Comparison of ENCODE assay signal across 15 mouse cellular contexts in the genomic region with DNA sequence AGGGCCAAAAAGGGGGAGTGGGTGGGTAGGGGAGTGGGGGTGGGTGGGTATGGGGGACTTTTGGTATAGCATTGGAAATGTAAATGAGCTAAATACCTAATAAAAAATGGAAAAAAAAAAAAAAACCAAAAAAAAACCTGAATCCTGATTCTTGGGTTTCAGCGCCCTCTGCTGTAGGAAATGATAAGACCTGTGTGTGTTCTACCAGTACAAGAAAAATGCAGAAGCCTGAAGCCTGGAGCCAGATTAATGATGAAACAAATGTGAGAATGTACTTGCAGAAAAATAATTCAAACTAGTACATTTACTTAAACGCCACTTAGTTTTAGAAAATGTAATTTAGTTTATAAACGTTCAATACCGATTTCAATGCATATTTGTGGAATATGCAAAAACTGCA. TPM values are rescaled to one million over a fixed set of nuclear protein-coding genes. Genes with fewer than 3 reads are reported as not detected.
DNase-seq lines count a peak whose midpoint lies in the region; ATAC-seq and TF ChIP-seq lines count a peak whose summit lies in the region.
"Not testable (repeated sequence)": the region's sequence is repeated elsewhere in the genome, so short reads cannot be mapped to it uniquely, and the experiment has no call there.
"Had no signal": no experiment of that assay in that cellular context is flagged by ENCODE, and none has a peak within 500 bp of the region (broad histone marks: within the 10 kb centered on the region; RNA-seq: fewer than 3 reads in every experiment).

No protein-coding gene starts in this region.

- peak in 1 of 2 experiments; percentile 68; a peak in 3 of 4 replicates for TF ChIP-seq CTCF in CH12.LX (conservative IDR thresholded peaks at IDR 0.05 in 1 of 2, IDR thresholded peaks at IDR 0.05 in 1 of 2; ENCODE audit: low read depth in 2 of 2, low read length in 2 of 2)
- peak; percentile 57 for TF ChIP-seq CTCF in kidney, postnatal 0 days (IDR thresholded peaks at IDR 0.05; ENCODE audit: low read depth)

- not testable (repeated sequence) for H3K9ac ChIP-seq in CH12.LX (ENCODE audit: insufficient read depth, low read depth); kidney, postnatal 0 days (ENCODE audit: low read depth, low read length)

- peak; percentile 53 for DNase-seq in CH12.LX (ENCODE audit: extremely low read depth)
- DNase-seq in adipocyte (ENCODE audit: low spot score), result peak; percentile 83
- peak; percentile 5 to 56 for DNase-seq in cerebellum, postnatal 25 days
- DNase-seq in kidney, postnatal 0 days (ENCODE audit: low spot score), result peak; percentile 57
- peak; percentile 29 to 46 for DNase-seq in left cerebral cortex, postnatal 10 days (ENCODE audit: extremely low spot score in 1 of 2, low spot score in 2 of 2)
- DNase-seq in right cerebral cortex, postnatal 14 days, result peak; percentile 62

- not testable (repeated sequence) for TF ChIP-seq POLR2A in CH12.LX (IDR thresholded peaks at IDR 0.05; ENCODE audit: low read depth, low read length)

- intact Hi-C loops in left cerebral cortex, postnatal 10 days (cut with DNase I), result loop anchor here (5.0 kb wide), 2 partner anchors 167 to 222 kb away; no protein-coding TSS in a partner anchor

- not testable (repeated sequence) for H3K27me3 ChIP-seq in CH12.LX (replicated peaks); kidney, postnatal 0 days (ENCODE audit: insufficient read depth, low read length)

- TF ChIP-seq RAD21 in CH12.LX (IDR thresholded peaks at IDR 0.05; ENCODE audit: low read depth, low read length), result peak; percentile 52

- not testable (repeated sequence) for H3K27ac ChIP-seq in CH12.LX (ENCODE audit: insufficient read depth, low read depth); kidney, postnatal 0 days

- dilution Hi-C loops in CH12.LX (cut with MboI; ENCODE audit: extremely low pct_ligation_motif_present, extremely low pct_unique_long_range_greater_than_20kb, low sequenced_read_pairs), result not testable (repeated sequence)

- in situ Hi-C loops in CH12.LX (cut with MboI; ENCODE audit: low pct_ligation_motif_present, low pct_unique_long_range_greater_than_20kb, low sequenced_read_pairs), result loop anchor here (25.0 kb wide), 1 partner anchor 162 kb away; no protein-coding TSS in a partner anchor

- H3K36me3 ChIP-seq in CH12.LX (replicated peaks in 1 of 2; ENCODE audit: control insufficient read depth in 1 of 2, insufficient read depth in 1 of 2, low read length in 1 of 2); kidney, postnatal 0 days (ENCODE audit: insufficient read depth, low read length): not testable (repeated sequence)

- not testable (repeated sequence) for H3K4me2 ChIP-seq in CH12.LX (ENCODE audit: insufficient read depth, low read depth, poor library complexity, severe bottlenecking); kidney, postnatal 0 days (ENCODE audit: low read length)

- not testable (repeated sequence) for H3K9me3 ChIP-seq in CH12.LX (replicated peaks; ENCODE audit: low read length); kidney, postnatal 0 days (replicated peaks; ENCODE audit: low read length)

- WGBS in kidney, postnatal 0 days, result 33% methylated on average over 4 of the region's 4 CpGs

- peak; percentile 73; the same call in 1 of the 2 replicates for ATAC-seq in frontal cortex, adult (ENCODE audit: low TSS enrichment)
- ATAC-seq in kidney, postnatal 0 days (replicated peaks; ENCODE audit: low FRiP score, low read depth), result not testable (repeated sequence)
- 0 out of 2 replicates have a peak, but pooled peaks have one; percentile 52 for ATAC-seq in megakaryocyte progenitor cell, adult 5-6 weeks (replicated peaks; ENCODE audit: poor library complexity)

- TF ChIP-seq EP300 in CH12.LX (IDR thresholded peaks at IDR 0.05; ENCODE audit: low read length), result not testable (repeated sequence)

- H3K4me3 ChIP-seq in CH12.LX (replicated peaks in 1 of 3; ENCODE audit: low read depth in 2 of 3, low read length in 2 of 3, poor library complexity in 1 of 3); kidney, postnatal 0 days (replicated peaks; ENCODE audit: low read depth, low read length): not testable (repeated sequence)

- not testable (repeated sequence) for H3K4me1 ChIP-seq in CH12.LX (ENCODE audit: control insufficient read depth in 1 of 2, insufficient read depth in 2 of 2); kidney, postnatal 0 days (replicated peaks; ENCODE audit: insufficient read depth, low read length)

- not testable (repeated sequence) for H3K79me2 ChIP-seq in CH12.LX (replicated peaks; ENCODE audit: control insufficient read depth, extremely low read depth, insufficient read depth, poor library complexity, severe bottlenecking)

TF ChIP-seq in CH12.LX, 34 proteins besides CTCF, POLR2A, EP300 and RAD21:
- TF ChIP-seq ZNF384 (IDR thresholded peaks at IDR 0.05; ENCODE audit: low read depth, low read length) (peak; percentile 92), SMC3 (IDR thresholded peaks at IDR 0.05; ENCODE audit: low read depth, low read length) (peak; percentile 64)

RNA-seq across cellular contexts. Expression of gene Tmprss11f, which starts 17.0 kb away (rescaled TPM):
- total RNA-seq in CH12.LX (2012; rRNA removed), result not detected in 2 replicates
- total RNA-seq in CH12.LX (2014; rRNA removed), result not detected in 2 replicates
- not detected in 2 replicates for polyA plus RNA-seq in CH12.LX (2012; ENCODE audit: insufficient read length, low read depth)
- 0.03 TPM in 1 of 2 replicates, not detected in the other for polyA plus RNA-seq in kidney, postnatal 0 days (2015; fragmentation: Nextera tagmentation; extraction: Ambion mirVana)
- total RNA-seq in left cerebral cortex, postnatal 10 days (2021), result not detected
- total RNA-seq in megakaryocyte progenitor cell, adult 5-6 weeks (2015), result not detected in 2 replicates
- total RNA-seq in megakaryocyte progenitor cell, adult 5-6 weeks (2017), result not detected in 2 replicates
- total RNA-seq: adrenal gland, postnatal 25 days; granulocyte monocyte progenitor cell, adult 5-6 weeks; heart, postnatal 25 days had no signal
- polyA plus RNA-seq: CD4-positive, CD25-positive, alpha-beta regulatory T cell, adult 4 months; cortical plate, adult 2 months; forebrain, embryonic 15.5 days had no signal

RNA-seq across cellular contexts. Expression of gene Tmprss11b, which starts 27.0 kb away (rescaled TPM):
- total RNA-seq in CH12.LX (2012; rRNA removed), result not detected in 2 replicates
- not detected in 2 replicates for total RNA-seq in CH12.LX (2014; rRNA removed)
- polyA plus RNA-seq in CH12.LX (2012; ENCODE audit: insufficient read length, low read depth), result not detected in 2 replicates
- not detected in 2 replicates for polyA plus RNA-seq in kidney, postnatal 0 days (2015; fragmentation: Nextera tagmentation; extraction: Ambion mirVana)
- under 1 TPM in 1 of 2 experiments, not detected in 1; 0.10 TPM for total RNA-seq in left cerebral cortex, postnatal 10 days (2021)
- total RNA-seq in megakaryocyte progenitor cell, adult 5-6 weeks (2015), result not detected in 2 replicates
- total RNA-seq in megakaryocyte progenitor cell, adult 5-6 weeks (2017), result not detected in 2 replicates
- total RNA-seq: adrenal gland, postnatal 25 days; granulocyte monocyte progenitor cell, adult 5-6 weeks; heart, postnatal 25 days had no signal
- polyA plus RNA-seq: CD4-positive, CD25-positive, alpha-beta regulatory T cell, adult 4 months; cortical plate, adult 2 months; forebrain, embryonic 15.5 days; limb, embryonic 12.5 days had no signal

Comparison
In these comparisons a context has a peak if more than half of its experiments do, and no peak if none do; other contexts are left out.
1. DNase-seq: peak in every context shown above with its lines; median percentile 83 in adipocyte; 62 in right cerebral cortex, postnatal 14 days; 57 in kidney, postnatal 0 days; 53 in CH12.LX; 38 in left cerebral cortex, postnatal 10 days; 30 in cerebellum, postnatal 25 days.